Mouse (Mus musculus): Measurements from ENCODE around the gene Adi1. TPM values are rescaled to one million over a fixed set of nuclear protein-coding genes. Genes with fewer than 3 reads are reported as not detected.

Adi1 gene
- polyA plus RNA-seq, 1 experiment, result 30.6 TPM

GRCm38 (mm10) chr12:28649141-28650110 is 25.6 kb upstream of the Adi1 start, which contains the start of gene Rnaseh1:
Rnaseh1 (plus strand) TSS chr12:28649602.
- H3K27ac ChIP-seq (ENCODE audit: insufficient read depth, low read length), result peak within 1 kb of the TSS; percentile 62

DNA sequence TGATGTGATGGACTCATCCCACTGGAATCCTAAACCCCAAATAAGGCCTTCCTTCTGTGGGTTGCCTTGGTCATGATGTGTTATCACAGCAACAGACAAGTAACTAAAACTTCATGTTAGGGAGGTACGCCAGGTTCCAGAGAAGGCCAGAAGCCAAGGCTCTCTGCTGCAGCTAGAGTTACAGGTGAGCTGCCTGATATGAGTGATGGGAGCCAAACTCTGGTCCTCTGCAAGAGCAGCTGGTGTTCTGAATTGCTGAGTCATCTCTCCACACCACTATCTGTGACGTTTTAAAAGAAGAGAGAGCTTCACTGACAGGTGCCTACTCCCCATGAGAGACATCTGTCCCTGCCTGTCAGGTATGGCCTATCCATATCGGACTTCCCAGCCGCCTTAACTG is 12.4 kb upstream of the Adi1 start:
- Histone ChIP-seq H3K4me1 (ENCODE audit: control insufficient read depth, insufficient read depth, low read length) (no peaks in the 10 kb centered on the region), H3K27ac (ENCODE audit: insufficient read depth, low read length) (no peak overlapping the region), H3K4me3 (ENCODE audit: insufficient read depth, low read length) (no peak overlapping the region)
- no peak for TF ChIP-seq POLR2A (IDR thresholded peaks at IDR 0.05; ENCODE audit: low read depth, low read length)

More at GRCm38 (mm10) chr12:28649141-28650110, 25.6 kb upstream of the Adi1 start, which contains the start of gene Rnaseh1:
- TF ChIP-seq CTCF (IDR thresholded peaks at IDR 0.05; ENCODE audit: borderline replicate concordance, insufficient read depth, low read length), result no peak
- peak; percentile 92 for TF ChIP-seq POLR2A (IDR thresholded peaks at IDR 0.05; ENCODE audit: low read depth, low read length)
- Histone ChIP-seq H3K4me1 (ENCODE audit: control insufficient read depth, insufficient read depth, low read length) (no peaks in the 10 kb centered on the region), H3K4me3 (ENCODE audit: insufficient read depth, low read length) (peak within 1 kb of the TSS; percentile 96)

DNA sequence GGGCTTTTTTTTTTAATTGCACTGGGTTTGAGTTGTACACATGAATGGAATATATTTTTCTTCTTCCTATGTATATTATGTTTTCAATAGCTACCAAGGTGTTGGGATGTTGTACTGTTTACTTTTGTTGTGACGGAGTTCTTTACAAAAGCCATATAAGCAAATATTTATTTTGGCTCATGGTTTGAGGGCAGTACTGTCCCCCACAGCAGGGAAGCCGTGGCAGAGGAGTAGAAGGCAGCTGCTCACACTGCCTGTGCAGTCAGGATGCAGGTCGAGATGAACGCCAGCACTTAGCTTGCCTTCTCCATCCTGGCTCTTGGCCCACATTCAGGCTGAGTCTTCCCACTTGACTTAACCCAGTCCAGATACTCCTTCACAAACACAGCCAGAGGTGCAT is 8.3 kb upstream of the Adi1 start:
- H3K4me1 ChIP-seq (ENCODE audit: control insufficient read depth, insufficient read depth, low read length), result no peaks in the 10 kb centered on the region
- TF ChIP-seq CTCF (IDR thresholded peaks at IDR 0.05; ENCODE audit: borderline replicate concordance, insufficient read depth, low read length) (no peak), POLR2A (IDR thresholded peaks at IDR 0.05; ENCODE audit: low read depth, low read length) (no peak)
- H3K4me3 ChIP-seq (ENCODE audit: insufficient read depth, low read length), result no peak overlapping the region
- H3K27ac ChIP-seq (ENCODE audit: insufficient read depth, low read length), result no peak overlapping the region

DNA sequence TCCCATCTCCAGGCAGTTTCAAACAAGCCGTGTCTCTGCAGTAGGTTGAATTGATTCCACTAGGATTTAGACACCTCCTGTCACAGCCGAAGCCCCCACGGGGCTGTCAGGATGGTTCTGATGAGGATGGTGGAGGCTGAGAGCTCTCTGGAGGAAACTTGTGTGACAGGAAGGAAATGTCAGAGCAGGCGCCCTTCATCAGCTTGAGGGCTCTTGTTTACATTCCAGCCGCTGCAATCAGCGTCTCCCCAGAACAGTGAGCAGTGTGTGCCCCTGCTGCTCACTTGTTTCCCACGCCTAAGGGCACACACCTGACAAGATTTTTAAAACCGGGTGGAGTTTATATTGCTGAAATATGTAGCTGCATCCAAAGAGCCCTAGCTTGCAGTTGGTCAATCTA is 7.7 kb upstream of the Adi1 start:
- Histone ChIP-seq H3K27ac (ENCODE audit: insufficient read depth, low read length) (no peak overlapping the region), H3K4me3 (ENCODE audit: insufficient read depth, low read length) (no peak overlapping the region), H3K4me1 (ENCODE audit: control insufficient read depth, insufficient read depth, low read length) (no peaks in the 10 kb centered on the region)
- TF ChIP-seq CTCF (IDR thresholded peaks at IDR 0.05; ENCODE audit: borderline replicate concordance, insufficient read depth, low read length), result no peak
- TF ChIP-seq POLR2A (IDR thresholded peaks at IDR 0.05; ENCODE audit: low read depth, low read length), result no peak

- TF ChIP-seq CTCF (IDR thresholded peaks at IDR 0.05; ENCODE audit: borderline replicate concordance, insufficient read depth, low read length) (no peak), POLR2A (IDR thresholded peaks at IDR 0.05; ENCODE audit: low read depth, low read length) (no peak)
- Histone ChIP-seq H3K27ac (ENCODE audit: insufficient read depth, low read length) (no peak overlapping the region), H3K4me3 (ENCODE audit: insufficient read depth, low read length) (no peak overlapping the region), H3K4me1 (ENCODE audit: control insufficient read depth, insufficient read depth, low read length) (peaks cover 3% of the 10 kb centered on the region; the same call in 1 of the 2 replicates)
Observed at GRCm38 (mm10) chr12:28674038-28674720, 852 bp upstream of the Adi1 start.

GRCm38 (mm10) chr12:28675925-28676209 is 836 bp downstream of the Adi1 start:
- TF ChIP-seq POLR2A (IDR thresholded peaks at IDR 0.05; ENCODE audit: low read depth, low read length) (no peak), CTCF (IDR thresholded peaks at IDR 0.05; ENCODE audit: borderline replicate concordance, insufficient read depth, low read length) (no peak)
- peak overlapping the region; percentile 64 for H3K27ac ChIP-seq (ENCODE audit: insufficient read depth, low read length)
- peaks cover 3% of the 10 kb centered on the region; the same call in 1 of the 2 replicates for H3K4me1 ChIP-seq (ENCODE audit: control insufficient read depth, insufficient read depth, low read length)
- peak overlapping the region; percentile 49 for H3K4me3 ChIP-seq (ENCODE audit: insufficient read depth, low read length)

GRCm38 (mm10) chr12:28684674-28685073 is 9.6 kb downstream of the Adi1 start:
- Histone ChIP-seq H3K4me3 (ENCODE audit: insufficient read depth, low read length) (no peak overlapping the region), H3K4me1 (ENCODE audit: control insufficient read depth, insufficient read depth, low read length) (no peaks in the 10 kb centered on the region), H3K27ac (ENCODE audit: insufficient read depth, low read length) (no peak overlapping the region)
- TF ChIP-seq CTCF (IDR thresholded peaks at IDR 0.05; ENCODE audit: borderline replicate concordance, insufficient read depth, low read length) (no peak), POLR2A (IDR thresholded peaks at IDR 0.05; ENCODE audit: low read depth, low read length) (no peak)

DNA sequence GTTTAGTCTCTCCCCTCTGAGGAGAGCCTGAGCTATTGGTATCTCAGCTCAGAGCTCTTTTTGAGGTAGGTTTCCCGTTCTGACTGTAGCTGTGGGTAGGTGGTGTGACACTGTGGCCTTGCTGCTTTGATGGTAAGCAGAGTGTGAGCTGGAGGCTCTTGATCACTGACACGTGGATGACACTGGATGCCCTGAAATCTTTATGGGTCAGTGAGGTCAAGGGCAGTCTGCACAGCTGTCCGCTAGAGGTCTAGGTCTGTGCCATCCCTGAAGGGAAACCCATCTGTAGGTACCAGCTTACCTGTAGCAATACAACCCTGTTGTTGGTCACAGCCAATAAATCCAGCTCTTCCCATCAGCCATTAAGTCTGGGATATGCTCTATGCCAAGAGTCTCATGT is 10.7 kb downstream of the Adi1 start:
- no peak overlapping the region for H3K4me3 ChIP-seq (ENCODE audit: insufficient read depth, low read length)
- H3K4me1 ChIP-seq (ENCODE audit: control insufficient read depth, insufficient read depth, low read length), result no peaks in the 10 kb centered on the region
- H3K27ac ChIP-seq (ENCODE audit: insufficient read depth, low read length), result no peak overlapping the region
- TF ChIP-seq POLR2A (IDR thresholded peaks at IDR 0.05; ENCODE audit: low read depth, low read length) (no peak), CTCF (IDR thresholded peaks at IDR 0.05; ENCODE audit: borderline replicate concordance, insufficient read depth, low read length) (no peak)

DNA sequence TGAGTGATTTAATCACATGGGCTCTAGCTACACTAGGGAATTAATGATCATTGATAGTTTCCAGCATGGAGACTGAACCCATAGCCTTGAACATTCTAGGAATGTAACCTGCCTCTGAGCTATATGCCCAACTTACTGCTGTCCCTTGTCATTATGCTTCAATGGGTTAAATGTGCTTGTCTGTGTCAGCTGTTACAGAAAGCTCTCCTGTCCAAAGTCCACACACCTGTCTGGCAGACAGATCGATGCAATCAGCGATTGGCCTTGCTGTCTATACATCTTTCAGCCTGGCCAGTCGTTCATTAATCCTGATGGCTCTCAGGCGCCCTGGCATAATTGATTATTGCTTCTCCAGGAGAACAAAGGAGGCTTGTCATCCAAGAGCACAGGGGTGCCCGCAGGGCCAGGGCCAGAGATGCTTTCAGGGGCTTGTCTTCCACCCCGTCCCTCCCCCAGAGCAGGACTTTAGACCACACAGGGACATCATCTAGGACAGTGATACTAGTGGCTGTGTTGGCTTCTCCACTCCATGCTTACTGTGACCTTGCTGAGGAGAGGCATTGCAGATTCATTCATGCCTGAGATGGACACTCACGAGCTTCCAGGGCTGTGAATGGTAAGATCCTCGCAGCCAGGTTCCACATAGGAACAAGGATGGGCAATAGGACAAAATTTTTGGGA is 11.3 kb downstream of the Adi1 start:
- Histone ChIP-seq H3K4me1 (ENCODE audit: control insufficient read depth, insufficient read depth, low read length) (no peaks in the 10 kb centered on the region), H3K4me3 (ENCODE audit: insufficient read depth, low read length) (no peak overlapping the region), H3K27ac (ENCODE audit: insufficient read depth, low read length) (no peak overlapping the region)
- TF ChIP-seq CTCF (IDR thresholded peaks at IDR 0.05; ENCODE audit: borderline replicate concordance, insufficient read depth, low read length) (no peak), POLR2A (IDR thresholded peaks at IDR 0.05; ENCODE audit: low read depth, low read length) (no peak)

Data from embryonic fibroblast, embryonic 13.5 days (primary cell).